Mouse (Mus musculus) liver, adult 2 months (tissue): ENCODE data around the gene Slc23a2. TPM values are rescaled to one million over a fixed set of nuclear protein-coding genes. Genes with fewer than 3 reads are reported as not detected.

Experiments
- DNase-seq: peaks from one replicate; pipeline ENCODE4 v3.0.0-alpha.2; 2011; ENCODE audit warnings: low read depth, low spot score; ENCODE audit errors: extremely low read depth
- H3K27ac ChIP-seq: fragments of 200-500 bp; replicated peaks from 2 replicates; pipeline ENCODE4 v1.5.1; 2012; ENCODE audit warnings: low read depth, mild to moderate bottlenecking, control low read depth, inconsistent platforms, low read length; ENCODE audit not compliant: insufficient read depth
- H3K27me3 ChIP-seq: fragments of 200-500 bp; 2 replicates; pipeline ENCODE4 v1.6.1; 2012; ENCODE audit warnings: mild to moderate bottlenecking, moderate library complexity, low read length, inconsistent platforms; ENCODE audit not compliant: control insufficient read depth, insufficient read depth
- H3K36me3 ChIP-seq: fragments of 200-500 bp; 2 replicates; pipeline ENCODE4 v1.6.1; 2012; ENCODE audit warnings: low read length, inconsistent platforms; ENCODE audit not compliant: control insufficient read depth, insufficient read depth
- H3K4me1 ChIP-seq: fragments of 200-500 bp; 2 replicates; pipeline ENCODE4 v1.6.1; 2011; ENCODE audit warnings: low read length; ENCODE audit not compliant: control insufficient read depth, insufficient read depth
- H3K4me3 ChIP-seq: fragments of 200-500 bp; 2 replicates; pipeline ENCODE4 v1.5.1; 2011; ENCODE audit warnings: low read depth, mild to moderate bottlenecking, control low read depth, low read length, moderate library complexity; ENCODE audit not compliant: insufficient read depth
- H3K79me2 ChIP-seq: fragments of 200-500 bp; 2 replicates; pipeline ENCODE4 v1.6.1; 2012; ENCODE audit warnings: inconsistent platforms, mild to moderate bottlenecking, low read length, moderate library complexity; ENCODE audit not compliant: control insufficient read depth, insufficient read depth
- H3K9ac ChIP-seq: fragments of 200-500 bp; 2 replicates; pipeline ENCODE4 v1.6.1; 2012; ENCODE audit warnings: low read depth, mild to moderate bottlenecking, control low read depth, inconsistent platforms, low read length
- CTCF ChIP-seq: fragments of 200-500 bp; IDR thresholded peaks from 2 replicates; pipeline ENCODE4 v1.5.1; 2011; ENCODE audit warnings: low read depth, low read length, control low read depth
- POLR2A ChIP-seq: fragments of 200-500 bp; IDR thresholded peaks from 2 replicates; pipeline ENCODE4 v1.6.1; 2011; ENCODE audit warnings: low read length, control low read depth; ENCODE audit not compliant: insufficient read depth; ENCODE audit errors: extremely low read depth
- WGBS: fragments of 180-500 bp; shearing (Covaris S2); methylation state at CpG from one replicate; pipeline ENCODE4 v1.1.7; 2018; 5-methylcytosine and 5-hydroxymethylcytosine counted together
- polyA plus RNA-seq: library from polyadenylated mRNA; depleted of rRNA; stranded (reverse); fragments of >200 nt; gene quantifications from 2 replicates; pipeline ENCODE4 v1.2.3, GENCODE M21; 2012
- total RNA-seq: library from RNA; depleted of rRNA; stranded (reverse); fragments of >200 nt; gene quantifications from 2 replicates; pipeline ENCODE4 v1.2.3, GENCODE M21; 2014

The Slc23a2 gene
- total and polyA plus RNA-seq, 2 experiments: 12.7 to 14.8 TPM

DNA sequence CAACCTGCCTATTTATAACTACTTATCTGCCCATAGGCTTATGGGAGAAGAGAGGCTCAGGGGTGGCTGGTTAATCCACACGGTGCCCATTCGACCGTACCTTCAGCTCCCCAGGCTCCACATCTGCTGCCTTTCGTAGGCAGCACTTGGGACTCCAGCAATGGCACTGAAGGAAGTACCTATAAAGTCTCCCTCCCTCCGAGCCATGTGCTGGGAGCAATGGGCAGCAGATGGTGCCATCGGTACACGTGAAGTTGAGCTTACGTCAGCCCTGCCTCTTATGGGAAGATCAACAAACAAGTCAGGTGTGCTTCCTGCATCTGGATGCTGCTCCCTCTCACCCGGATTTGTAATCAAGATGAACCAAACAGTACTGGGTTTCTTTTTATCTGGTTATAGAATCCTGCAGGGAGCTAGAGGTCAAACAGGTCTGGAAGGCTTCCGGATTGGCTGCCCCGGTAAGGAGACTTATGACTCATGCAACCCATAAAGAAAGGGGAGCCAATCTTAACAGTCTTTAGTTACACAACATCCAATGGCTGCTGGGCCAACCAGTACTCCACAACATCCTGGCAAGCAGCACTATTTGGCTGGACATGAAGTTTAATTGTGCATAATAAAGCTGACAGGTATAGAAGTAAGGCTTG, 80.6 kb downstream of the Slc23a2 start:
- TF ChIP-seq CTCF (peak; percentile 46), POLR2A (no peak)
- H3K27ac ChIP-seq: no peak overlapping the region
- H3K4me3 ChIP-seq: no peak overlapping the region
- no peaks in the 10 kb centered on the region for H3K4me1 ChIP-seq
- no peaks in the 10 kb centered on the region for H3K79me2 ChIP-seq
- no peaks in the 10 kb centered on the region for H3K27me3 ChIP-seq
- WGBS: 83% methylated on average over 11 of the region's 11 CpGs
- DNase-seq: no peak
- peaks cover 37% of the 10 kb centered on the region for H3K36me3 ChIP-seq
- H3K9ac ChIP-seq: no peak overlapping the region

DNA sequence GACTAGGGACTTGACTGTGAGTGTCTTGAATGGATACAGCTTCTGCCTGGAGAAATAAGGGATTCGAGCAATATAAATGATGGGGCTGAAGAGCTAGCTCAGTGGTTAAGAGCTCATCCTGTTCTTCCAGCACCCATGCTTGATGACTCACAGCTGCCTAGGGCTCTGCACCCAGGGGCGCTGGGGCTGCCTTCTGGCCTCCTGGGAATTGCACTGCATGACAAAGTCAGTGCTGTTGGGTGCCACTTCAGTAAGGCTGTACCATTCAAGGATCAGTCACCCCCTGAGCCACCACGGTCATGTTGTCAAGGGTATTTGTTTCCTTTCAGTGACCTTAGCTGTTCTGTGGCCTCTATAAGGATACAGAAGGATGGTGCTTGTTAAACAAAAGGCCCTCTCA, 81.1 kb downstream of the Slc23a2 start:
- Histone ChIP-seq H3K36me3 (peaks cover 37% of the 10 kb centered on the region), H3K27ac (no peak overlapping the region), H3K4me1 (no peaks in the 10 kb centered on the region), H3K9ac (no peak overlapping the region), H3K27me3 (no peaks in the 10 kb centered on the region), H3K4me3 (no peak overlapping the region), H3K79me2 (no peaks in the 10 kb centered on the region)
- no peak for TF ChIP-seq CTCF
- no peak for TF ChIP-seq POLR2A
- no peak for DNase-seq
- 95% methylated on average over 3 of the region's 3 CpGs for whole genome bisulfite sequencing

- H3K27me3 ChIP-seq: no peaks in the 10 kb centered on the region
- no peak for TF ChIP-seq POLR2A
- no peak for TF ChIP-seq CTCF
- H3K4me1 ChIP-seq: no peaks in the 10 kb centered on the region
- H3K79me2 ChIP-seq: no peaks in the 10 kb centered on the region
- H3K9ac ChIP-seq: no peak overlapping the region
- H3K36me3 ChIP-seq: peaks cover 49% of the 10 kb centered on the region
- WGBS: 93% methylated on average over 11 of the region's 11 CpGs
- DNase-seq: no peak
- H3K4me3 ChIP-seq: no peak overlapping the region
- no peak overlapping the region for H3K27ac ChIP-seq
Observed at GRCm38 (mm10) chr2:132061884-132062283, 83.0 kb downstream of the Slc23a2 start.

GRCm38 (mm10) chr2:132059919-132060318, 85.0 kb downstream of the Slc23a2 start:
- TF ChIP-seq CTCF: peak; percentile 5; the same call in 1 of the 2 replicates
- no peak for TF ChIP-seq POLR2A
- DNase-seq: no peak
- peaks cover 50% of the 10 kb centered on the region for H3K36me3 ChIP-seq

DNA sequence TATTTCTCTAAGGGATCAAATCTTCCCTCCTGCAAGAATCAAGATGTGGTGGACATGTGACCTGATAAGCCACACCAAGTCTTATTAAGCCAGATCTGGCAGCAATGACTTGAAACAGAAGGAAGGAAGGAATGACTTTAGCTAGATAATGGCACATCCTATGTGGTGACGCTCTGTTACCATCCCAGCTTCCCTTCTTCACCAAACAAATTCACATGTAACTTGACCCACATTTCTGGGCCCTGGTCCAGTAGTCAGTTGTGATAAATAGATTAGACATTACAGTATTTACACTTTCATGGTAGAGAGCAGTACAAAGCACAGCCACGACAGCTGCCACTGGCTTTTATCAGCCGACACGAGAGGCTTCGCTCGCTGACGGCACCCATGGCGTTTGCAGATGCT, 89.6 kb downstream of the Slc23a2 start:
- H3K27me3 ChIP-seq: no peaks in the 10 kb centered on the region
- no peak for DNase-seq
- no peak for TF ChIP-seq POLR2A
- no peak for TF ChIP-seq CTCF
- peaks cover 38% of the 10 kb centered on the region for H3K36me3 ChIP-seq
- no peaks in the 10 kb centered on the region for H3K4me1 ChIP-seq
- no peak overlapping the region for H3K9ac ChIP-seq
- H3K27ac ChIP-seq: no peak overlapping the region
- H3K4me3 ChIP-seq: no peak overlapping the region
- WGBS: 71% methylated on average over 8 of the region's 8 CpGs
- H3K79me2 ChIP-seq: no peaks in the 10 kb centered on the region

More at GRCm38 (mm10) chr2:132059919-132060318, 85.0 kb downstream of the Slc23a2 start:
- Histone ChIP-seq H3K9ac (no peak overlapping the region), H3K27me3 (no peaks in the 10 kb centered on the region), H3K4me3 (no peak overlapping the region), H3K79me2 (no peaks in the 10 kb centered on the region), H3K4me1 (no peaks in the 10 kb centered on the region), H3K27ac (no peak overlapping the region)
- 94% methylated on average over 8 of the region's 8 CpGs for WGBS

DNA sequence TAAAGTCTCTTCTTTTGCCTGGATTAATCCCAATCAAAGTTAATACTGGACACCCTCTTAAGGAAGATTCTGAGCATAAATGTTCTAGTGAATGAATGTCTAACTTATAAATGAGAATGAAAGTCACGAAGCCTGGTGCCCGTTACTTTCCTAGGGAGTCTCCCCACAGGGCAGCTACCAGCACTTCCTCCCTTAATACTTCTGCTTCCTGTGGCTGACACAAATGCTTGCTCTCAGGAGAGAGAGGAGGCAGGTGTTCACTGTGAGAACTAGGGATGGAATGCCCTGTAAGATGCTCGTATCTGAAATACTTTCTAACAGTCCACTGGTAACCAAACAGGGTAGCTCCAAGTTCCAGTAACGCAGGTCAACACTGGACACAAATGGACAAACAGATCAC, 91.1 kb downstream of the Slc23a2 start:
- Histone ChIP-seq H3K4me3 (no peak overlapping the region), H3K79me2 (no peaks in the 10 kb centered on the region), H3K27me3 (no peaks in the 10 kb centered on the region), H3K27ac (no peak overlapping the region), H3K9ac (no peak overlapping the region), H3K36me3 (peaks cover 30% of the 10 kb centered on the region), H3K4me1 (no peaks in the 10 kb centered on the region)
- DNase-seq: no peak
- WGBS: 88% methylated on average over 4 of the region's 4 CpGs
- TF ChIP-seq POLR2A: no peak
- no peak for TF ChIP-seq CTCF
